Mouse (Mus musculus) kidney, adult 2 months (tissue): Measurements from ENCODE around the gene Zfp335. TPM values are rescaled to one million over a fixed set of nuclear protein-coding genes. Genes with fewer than 3 reads are reported as not detected.
A peak's percentile ranks its signal among the peaks of the same experiment; 100 is the strongest.

ENCODE experiments used
- DNase-seq: peaks from one replicate; pipeline ENCODE4 v3.0.0; 2021
- H3K27ac ChIP-seq: fragments of 200-500 bp; 2 replicates; pipeline ENCODE4 v1.5.1; 2012; ENCODE audit warnings: low read depth, low read length, control low read depth, inconsistent platforms; ENCODE audit not compliant: insufficient read depth
- H3K27me3 ChIP-seq: fragments of 200-500 bp; replicated peaks from 2 replicates; pipeline ENCODE4 v1.6.1; 2012; ENCODE audit warnings: mild to moderate bottlenecking, moderate library complexity, low read length, inconsistent platforms; ENCODE audit not compliant: control insufficient read depth, insufficient read depth
- H3K36me3 ChIP-seq: fragments of 200-500 bp; 2 replicates; pipeline ENCODE4 v1.6.1; 2012; ENCODE audit warnings: mild to moderate bottlenecking, moderate library complexity, low read length, inconsistent platforms; ENCODE audit not compliant: control insufficient read depth, insufficient read depth
- H3K4me1 ChIP-seq: fragments of 200-500 bp; 2 replicates; pipeline ENCODE4 v1.6.1; 2011; ENCODE audit warnings: low read length; ENCODE audit not compliant: control insufficient read depth, insufficient read depth
- H3K4me3 ChIP-seq: fragments of 200-500 bp; 2 replicates; pipeline ENCODE4 v1.5.1; 2011; ENCODE audit warnings: mild to moderate bottlenecking, low read depth, low read length, control low read depth; ENCODE audit not compliant: insufficient read depth
- CTCF ChIP-seq: fragments of 200-500 bp; conservative IDR thresholded peaks from 2 replicates; pipeline ENCODE4 v1.5.1; 2011; ENCODE audit warnings: low read depth, mild to moderate bottlenecking, control low read depth, low read length, moderate library complexity, mixed read lengths; ENCODE audit not compliant: insufficient read depth, insufficient read length
- POLR2A ChIP-seq: fragments of 200-500 bp; IDR thresholded peaks from one replicate; pipeline ENCODE4 v1.6.1; 2011; ENCODE audit warnings: low read depth, low read length, control low read depth
- WGBS: fragments of 180-500 bp; shearing (Covaris S2); methylation state at CpG from one replicate; pipeline ENCODE4 v1.1.7; 2018; 5-methylcytosine and 5-hydroxymethylcytosine counted together
- polyA plus RNA-seq: library from polyadenylated mRNA; depleted of rRNA; stranded (reverse); fragments of >200 nt; gene quantifications from 2 replicates; pipeline ENCODE4 v1.2.3, GENCODE M21; 2012

The Zfp335 gene
- polyA plus RNA-seq, 1 experiment, result 20.4 TPM

DNA sequence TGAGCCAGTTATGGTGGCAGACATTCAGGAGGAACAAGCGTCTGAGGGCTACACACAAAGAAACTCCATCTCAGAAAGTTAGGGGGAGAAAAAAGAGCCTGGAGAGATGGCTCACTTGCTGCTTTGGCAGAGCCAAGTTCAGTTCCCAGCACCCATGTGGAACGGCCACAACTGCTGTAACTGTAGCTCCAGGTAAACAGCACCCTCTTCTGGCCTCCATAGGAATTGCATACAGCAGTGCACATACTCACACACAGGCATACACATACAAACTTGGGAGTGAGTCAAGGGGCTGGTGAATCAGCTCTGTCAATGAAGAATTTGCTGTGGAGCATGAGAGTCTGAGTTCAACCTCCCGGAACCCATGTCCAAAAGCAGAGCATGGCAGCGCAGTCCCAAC is 5.5 kb downstream of the Zfp335 start:
- H3K36me3 ChIP-seq, result peaks cover 8% of the 10 kb centered on the region; the same call in 1 of the 2 replicates
- 99% methylated on average over 4 of the region's 4 CpGs for whole genome bisulfite sequencing
- no peak for TF ChIP-seq POLR2A
- peak; percentile 22; the same call in 1 of the 2 replicates for TF ChIP-seq CTCF
- peaks cover 7% of the 10 kb centered on the region; the same call in 1 of the 2 replicates for H3K4me1 ChIP-seq
- no peaks in the 10 kb centered on the region for H3K27me3 ChIP-seq
- no peak for DNase-seq
- H3K27ac ChIP-seq, result no peak overlapping the region
- no peak overlapping the region for H3K4me3 ChIP-seq

- Histone ChIP-seq H3K4me1 (no peaks in the 10 kb centered on the region), H3K4me3 (no peak overlapping the region), H3K27ac (no peak overlapping the region), H3K27me3 (no peaks in the 10 kb centered on the region), H3K36me3 (peaks cover 8% of the 10 kb centered on the region; the same call in 1 of the 2 replicates)
- peak; percentile 70 for DNase-seq
- TF ChIP-seq CTCF (no peak), POLR2A (no peak)
- WGBS, result 43% methylated on average over 1 of the region's 1 CpGs
Measured at GRCm38 (mm10) chr2:164903496-164903895, 8.1 kb downstream of the Zfp335 start.

GRCm38 (mm10) chr2:164901380-164901779 is 10.2 kb downstream of the Zfp335 start:
- DNase-seq, result no peak
- H3K27ac ChIP-seq, result no peak overlapping the region
- 88% methylated on average over 13 of the region's 13 CpGs for WGBS
- H3K36me3 ChIP-seq, result peaks cover 7% of the 10 kb centered on the region
- H3K27me3 ChIP-seq, result no peaks in the 10 kb centered on the region
- H3K4me3 ChIP-seq, result no peak overlapping the region
- H3K4me1 ChIP-seq, result no peaks in the 10 kb centered on the region
- TF ChIP-seq POLR2A (no peak), CTCF (no peak)

DNA sequence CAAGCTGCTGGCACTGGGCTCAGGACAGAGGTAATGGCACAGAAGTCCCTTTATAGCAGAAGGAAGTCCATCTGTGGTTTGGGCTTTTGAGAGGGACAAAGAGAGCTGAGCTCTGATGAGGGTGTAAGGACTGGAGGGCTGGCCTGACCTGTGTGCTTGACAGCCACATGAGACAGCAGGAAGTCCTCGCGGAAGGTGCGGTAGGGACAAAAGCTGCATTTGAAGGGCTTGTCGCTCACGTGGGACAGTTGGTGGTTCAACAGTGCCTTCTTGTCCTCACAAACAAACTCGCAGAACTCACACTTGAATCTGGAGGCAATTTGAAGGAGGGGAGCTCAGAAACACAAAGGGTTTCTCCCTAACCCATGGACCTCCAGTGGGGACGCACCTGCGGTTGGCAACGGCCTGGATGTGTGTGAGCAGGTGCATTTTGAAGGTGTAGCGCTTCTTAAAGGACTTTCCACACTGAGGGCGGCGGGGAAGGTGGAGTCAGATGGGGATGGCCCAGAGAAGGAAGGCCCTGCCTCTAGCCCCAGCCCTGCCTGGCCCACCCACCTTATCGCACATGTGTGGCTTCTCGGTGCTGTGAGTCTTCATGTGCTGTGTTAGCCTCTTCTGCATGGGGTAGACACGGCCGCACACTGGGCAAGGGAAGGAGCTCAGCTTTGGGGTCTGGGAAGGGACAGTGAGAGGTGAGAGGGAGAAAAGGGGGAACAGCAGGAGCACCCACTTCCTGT is 11.7 kb downstream of the Zfp335 start:
- Histone ChIP-seq H3K4me3 (no peak overlapping the region), H3K36me3 (peaks cover 3% of the 10 kb centered on the region), H3K27me3 (no peaks in the 10 kb centered on the region), H3K4me1 (no peaks in the 10 kb centered on the region), H3K27ac (no peak overlapping the region)
- TF ChIP-seq POLR2A (no peak), CTCF (no peak)
- WGBS, result 93% methylated on average over 16 of the region's 16 CpGs
- DNase-seq, result no peak

DNA sequence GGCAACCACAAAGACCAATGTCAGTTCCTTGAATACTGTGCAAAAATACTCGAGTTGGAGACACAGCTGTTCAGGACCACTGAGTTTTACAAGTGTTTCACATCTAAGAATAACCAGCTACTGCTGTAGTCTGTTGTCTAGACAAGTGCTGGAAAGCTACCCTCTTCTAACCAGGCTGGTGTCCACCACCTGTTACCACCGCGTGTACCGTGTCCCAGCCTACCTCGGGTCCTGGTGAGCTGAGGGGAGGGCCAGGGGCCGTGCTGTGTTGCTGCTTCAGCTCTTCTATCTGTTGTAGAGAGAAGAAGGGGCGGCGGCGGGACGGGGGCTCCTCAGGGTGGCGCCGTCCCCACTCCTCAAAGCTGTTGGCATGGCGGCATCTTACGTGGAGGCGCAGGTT is 12.5 kb downstream of the Zfp335 start:
- Histone ChIP-seq H3K4me3 (no peak overlapping the region), H3K27ac (no peak overlapping the region), H3K36me3 (peaks cover 3% of the 10 kb centered on the region), H3K4me1 (no peaks in the 10 kb centered on the region), H3K27me3 (no peaks in the 10 kb centered on the region)
- WGBS, result 90% methylated on average over 15 of the region's 15 CpGs
- no peak for TF ChIP-seq POLR2A
- no peak for TF ChIP-seq CTCF
- DNase-seq, result no peak

- TF ChIP-seq POLR2A, result no peak
- no peak for TF ChIP-seq CTCF
Measured at GRCm38 (mm10) chr2:164898008-164898407, 13.5 kb downstream of the Zfp335 start.

GRCm38 (mm10) chr2:164895885-164896284 is 15.7 kb downstream of the Zfp335 start:
- TF ChIP-seq CTCF, result no peak
- DNase-seq, result no peak
- WGBS, result 87% methylated on average over 6 of the region's 6 CpGs
- H3K4me1 ChIP-seq, result no peaks in the 10 kb centered on the region
- peaks cover 5% of the 10 kb centered on the region for H3K36me3 ChIP-seq
- no peak overlapping the region for H3K27ac ChIP-seq
- H3K27me3 ChIP-seq, result no peaks in the 10 kb centered on the region
- H3K4me3 ChIP-seq, result no peak overlapping the region

More at GRCm38 (mm10) chr2:164898008-164898407, 13.5 kb downstream of the Zfp335 start:
- H3K27ac ChIP-seq, result no peak overlapping the region
- H3K4me1 ChIP-seq, result no peaks in the 10 kb centered on the region
- H3K27me3 ChIP-seq, result no peaks in the 10 kb centered on the region
- H3K4me3 ChIP-seq, result no peak overlapping the region
- H3K36me3 ChIP-seq, result peaks cover 3% of the 10 kb centered on the region
- DNase-seq, result no peak
- WGBS, result 93% methylated on average over 7 of the region's 7 CpGs
